Mouse (Mus musculus) limb, embryonic 14.5 days (tissue): ENCODE data around the gene Higd1a. TPM values are rescaled to one million over a fixed set of nuclear protein-coding genes. Genes with fewer than 3 reads are reported as not detected.

ENCODE experiments used
- ATAC-seq: fragments of 200-750 bp; cut with Nextera tagmentation; 2 replicates; pipeline ENCODE4 v1.8.0; 2017; ENCODE audit warnings: low read depth, moderate number of reproducible peaks, moderate TSS enrichment; ENCODE audit not compliant: low FRiP score
- DNase-seq: peaks from one replicate; pipeline ENCODE4 v3.0.0-alpha.2; 2015; ENCODE audit warnings: low spot score
- H3K27ac ChIP-seq: fragments of 300-500 bp; sonication (generic); replicated peaks from 2 replicates; pipeline ENCODE4 v1.5.1; 2014; ENCODE audit warnings: low read depth, mild to moderate bottlenecking, low read length, moderate library complexity, mixed read lengths
- H3K27me3 ChIP-seq: fragments of 300-500 bp; sonication (generic); 2 replicates; pipeline ENCODE4 v1.6.1; 2014; ENCODE audit warnings: low read length, mixed read lengths; ENCODE audit not compliant: control insufficient read depth, insufficient read depth
- H3K36me3 ChIP-seq: fragments of 300-500 bp; sonication (generic); 2 replicates; pipeline ENCODE4 v1.6.1; 2014; ENCODE audit warnings: mild to moderate bottlenecking, low read length, moderate library complexity, mixed read lengths; ENCODE audit not compliant: control insufficient read depth, insufficient read depth
- H3K4me1 ChIP-seq: fragments of 300-500 bp; sonication (generic); 2 replicates; pipeline ENCODE4 v1.6.1; 2014; ENCODE audit warnings: antibody characterized with exemption, low read length, mixed read lengths; ENCODE audit not compliant: control insufficient read depth, insufficient read depth
- H3K4me2 ChIP-seq: fragments of 300-500 bp; sonication (generic); replicated peaks from 2 replicates; pipeline ENCODE4 v1.6.1; 2014; ENCODE audit warnings: low read depth, mild to moderate bottlenecking, low read length, moderate library complexity; ENCODE audit not compliant: severe bottlenecking
- H3K4me3 ChIP-seq: fragments of 300-500 bp; sonication (generic); replicated peaks from 2 replicates; pipeline ENCODE4 v1.5.1; 2014; ENCODE audit warnings: low read length
- H3K9ac ChIP-seq: fragments of 300-500 bp; sonication (generic); 2 replicates; pipeline ENCODE4 v1.6.1; 2014; ENCODE audit warnings: mild to moderate bottlenecking, low read depth, low read length, moderate library complexity; ENCODE audit not compliant: severe bottlenecking
- H3K9me3 ChIP-seq: fragments of 300-500 bp; sonication (generic); 2 replicates; pipeline ENCODE4 v1.6.1; 2016; ENCODE audit warnings: low read length; ENCODE audit not compliant: control insufficient read depth
- POLR2A ChIP-seq: fragments of 200-500 bp; IDR thresholded peaks from 2 replicates; pipeline ENCODE4 v1.8.0; 2012; ENCODE audit warnings: inconsistent platforms, mild to moderate bottlenecking, moderate library complexity, borderline replicate concordance; ENCODE audit not compliant: insufficient read depth, insufficient read length; ENCODE audit errors: extremely low read depth
- WGBS: fragments of 180-500 bp; shearing (Covaris S2); extraction: QIAGEN DNeasy Blood & Tissue Kit; methylation state at CpG from one replicate; pipeline ENCODE4 v1.1.7; 2014; 5-methylcytosine and 5-hydroxymethylcytosine counted together
- polyA plus RNA-seq, 2 experiments: library from polyadenylated mRNA; depleted of rRNA in 1 of 2; stranded (reverse) in 1 of 2; unstranded in 1 of 2; fragments of >200 nt; fragmentation: Nextera tagmentation in 1 of 2; extraction: Ambion mirVana in 1 of 2; gene quantifications; 2 replicates each; pipeline versions ENCODE4 v1.2.1 to v1.2.3; 2012 to 2014

Gene Higd1a
- polyA plus RNA-seq, 2 experiments: 71.0 to 235 TPM

DNA sequence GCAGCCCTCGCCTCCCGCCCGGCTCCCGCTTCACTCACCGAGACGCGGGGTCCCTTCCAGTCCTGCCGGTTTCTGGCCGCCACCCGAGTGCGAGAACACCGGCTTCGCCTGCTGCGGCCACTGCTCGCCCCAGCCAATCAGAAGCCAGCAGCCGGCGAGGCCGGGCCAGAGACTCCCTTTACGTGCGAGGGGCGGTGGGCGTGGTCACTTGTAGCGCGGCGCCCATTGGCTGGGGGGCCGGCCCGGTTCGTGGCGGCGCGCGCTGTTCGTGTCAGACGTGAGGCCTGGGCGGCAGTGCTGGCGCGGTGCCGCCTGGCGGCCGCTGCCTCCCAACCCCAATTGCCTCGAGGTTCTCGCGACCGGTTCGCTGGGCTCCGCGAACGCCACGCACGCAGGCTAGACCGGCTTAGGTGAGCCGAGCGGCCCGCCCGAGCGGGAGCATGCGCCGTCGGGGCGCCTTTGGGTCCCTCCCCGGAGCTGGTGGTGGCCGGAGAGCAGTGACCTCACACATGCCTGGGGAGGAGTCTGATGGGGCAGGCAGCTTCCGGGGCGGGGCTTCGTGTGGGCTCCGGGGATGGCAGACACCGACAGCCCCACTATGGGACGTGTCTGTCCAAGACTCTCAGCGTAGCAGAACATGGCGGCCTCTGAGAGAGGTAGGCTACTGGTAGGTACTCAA lies 549 bp downstream of the Higd1a start:
- Histone ChIP-seq H3K4me1 (0 out of 2 replicates have a peak, but pooled peaks cover 3% of the 10 kb centered on the region), H3K9me3 (no peaks in the 10 kb centered on the region), H3K4me3 (peak overlapping the region; percentile 71), H3K4me2 (peak overlapping the region; percentile 86), H3K36me3 (no peaks in the 10 kb centered on the region), H3K9ac (peak overlapping the region; percentile 76), H3K27ac (peak overlapping the region; percentile 93), H3K27me3 (no peaks in the 10 kb centered on the region)
- DNase-seq: peak; percentile 96
- no peak; the same call in 1 of the 2 replicates for TF ChIP-seq POLR2A
- WGBS: under 1% methylated on average over 60 of the region's 70 CpGs
- ATAC-seq: peak; percentile 99

DNA sequence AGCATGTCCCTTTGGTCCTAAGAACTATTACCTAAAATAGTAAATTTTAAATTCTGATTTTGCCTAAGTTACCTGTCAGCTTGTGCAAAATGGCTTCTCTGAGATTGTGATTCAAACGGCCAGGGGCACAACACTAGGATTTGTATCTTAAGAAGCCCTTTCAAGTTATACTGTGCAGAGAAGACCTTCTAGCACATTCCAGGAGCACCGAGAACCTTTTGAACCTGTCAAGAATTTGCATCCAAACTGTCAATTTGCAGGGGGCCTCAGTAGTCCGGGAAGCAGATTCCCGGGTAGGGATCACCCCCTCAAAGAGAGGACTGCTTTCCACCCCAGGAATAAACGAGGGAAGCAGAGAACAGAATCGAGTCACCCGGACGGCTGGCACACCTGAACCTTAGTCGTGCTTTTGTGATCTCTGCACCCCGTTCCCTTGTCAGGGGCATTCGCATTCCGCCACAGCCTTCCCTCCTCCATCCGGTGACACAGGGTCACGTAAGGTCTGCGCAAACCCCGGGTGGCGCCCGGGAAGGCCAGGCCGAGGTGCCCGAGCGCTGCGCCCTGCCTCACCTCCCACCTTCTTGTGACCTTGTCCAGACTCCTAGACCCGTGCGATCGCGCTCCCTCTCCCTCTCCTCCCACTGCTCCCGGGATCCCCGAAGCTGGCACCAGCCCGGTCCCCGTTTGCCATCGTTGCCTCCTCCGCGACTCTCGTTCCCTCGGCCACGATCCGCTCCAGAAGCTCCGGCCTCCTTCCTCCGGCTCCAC lies 1.3 kb downstream of the Higd1a start:
- 0 out of 2 replicates have a peak, but pooled peaks cover 3% of the 10 kb centered on the region for H3K4me1 ChIP-seq
- peak overlapping the region; percentile 76 for H3K9ac ChIP-seq
- H3K36me3 ChIP-seq: peaks cover 6% of the 10 kb centered on the region; the same call in 1 of the 2 replicates
- TF ChIP-seq POLR2A: 0 out of 2 replicates have a peak, but pooled peaks have one; percentile 5
- peak overlapping the region; percentile 71 for H3K4me3 ChIP-seq
- no peaks in the 10 kb centered on the region for H3K27me3 ChIP-seq
- peak overlapping the region; percentile 86 for H3K4me2 ChIP-seq
- H3K27ac ChIP-seq: peak overlapping the region; percentile 63
- 1% methylated on average over 39 of the region's 39 CpGs for WGBS
- DNase-seq (no peak), ATAC-seq (no peak)
- H3K9me3 ChIP-seq: no peaks in the 10 kb centered on the region

DNA sequence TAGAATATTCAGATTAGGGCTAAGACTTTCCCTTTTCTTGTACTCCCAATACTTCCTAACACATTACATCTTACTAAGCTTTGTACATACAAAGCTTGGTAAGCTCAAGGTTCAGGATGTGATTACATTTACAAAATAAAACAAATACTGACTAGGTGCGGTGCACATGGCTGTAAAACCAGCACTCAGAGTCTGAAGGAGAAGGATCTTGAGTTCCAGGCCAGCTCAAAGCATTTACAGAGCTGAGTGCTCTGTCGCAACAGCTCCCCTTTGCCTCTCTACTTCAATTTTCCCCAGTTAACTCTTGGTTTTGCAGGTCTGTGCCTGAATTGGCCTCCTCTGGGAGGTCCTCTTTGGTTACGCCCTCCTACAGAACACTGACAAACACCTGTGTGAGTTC lies 3.9 kb downstream of the Higd1a start:
- Histone ChIP-seq H3K9ac (no peak overlapping the region), H3K36me3 (peaks cover 25% of the 10 kb centered on the region)

DNA sequence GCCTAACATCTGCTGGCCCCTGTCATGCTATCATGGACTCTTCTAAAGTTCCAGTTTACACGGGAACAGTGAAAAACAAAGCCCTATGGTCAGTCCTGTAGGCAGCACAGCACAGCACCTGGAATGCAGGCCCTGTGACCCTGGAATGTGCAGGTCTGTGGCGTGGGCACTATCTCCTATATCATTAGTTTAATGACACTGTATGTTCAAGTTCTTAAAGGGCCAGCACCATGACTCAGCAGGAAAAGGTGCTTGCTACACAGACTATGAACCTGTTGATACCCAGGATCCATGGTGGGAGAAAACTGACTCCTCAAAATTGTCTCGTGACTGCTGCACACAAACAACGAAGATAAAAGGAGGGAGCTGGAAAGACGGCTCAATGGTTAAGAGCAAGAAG lies 10.3 kb downstream of the Higd1a start:
- WGBS: 71% methylated on average over 5 of the region's 5 CpGs
- no peak overlapping the region for H3K27ac ChIP-seq
- no peaks in the 10 kb centered on the region for H3K27me3 ChIP-seq
- H3K36me3 ChIP-seq: peaks cover 40% of the 10 kb centered on the region
- H3K9me3 ChIP-seq: no peaks in the 10 kb centered on the region
- no peak for TF ChIP-seq POLR2A
- no peaks in the 10 kb centered on the region for H3K4me1 ChIP-seq
- H3K4me3 ChIP-seq: no peak overlapping the region
- no peak for DNase-seq
- H3K9ac ChIP-seq: no peak overlapping the region
- no peak overlapping the region for H3K4me2 ChIP-seq
- ATAC-seq: no peak

More for the DNA sequence above, 3.9 kb downstream of the Higd1a start:
- ATAC-seq (no peak), DNase-seq (no peak)
- no peak overlapping the region for H3K4me2 ChIP-seq
- H3K27me3 ChIP-seq: no peaks in the 10 kb centered on the region
- H3K27ac ChIP-seq: no peak overlapping the region
- 0 out of 2 replicates have a peak, but pooled peaks cover 3% of the 10 kb centered on the region for H3K4me1 ChIP-seq
- TF ChIP-seq POLR2A: no peak
- no peaks in the 10 kb centered on the region for H3K9me3 ChIP-seq
- no peak overlapping the region for H3K4me3 ChIP-seq
- 90% methylated on average over 3 of the region's 3 CpGs for WGBS

DNA sequence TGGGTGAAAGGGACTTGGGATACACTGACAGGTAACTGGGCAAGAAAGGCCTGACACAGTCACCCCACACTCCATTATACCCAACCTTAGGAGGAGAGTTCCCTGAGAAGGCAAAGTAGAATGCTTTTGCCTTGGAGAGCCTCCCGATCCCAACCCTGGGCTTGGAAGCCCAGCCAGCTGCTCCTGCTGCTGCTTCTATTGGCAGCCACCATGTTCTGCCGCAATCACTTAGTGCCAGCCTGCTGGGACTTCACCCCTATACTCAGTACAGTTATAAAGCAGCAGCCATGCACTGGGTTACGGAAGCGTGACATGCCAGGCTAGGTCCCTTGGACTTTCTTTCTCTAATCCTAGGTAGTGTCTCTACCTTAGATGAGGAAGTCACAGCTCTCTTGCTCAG lies 11.0 kb downstream of the Higd1a start:
- Histone ChIP-seq H3K4me2 (no peak overlapping the region), H3K9me3 (no peaks in the 10 kb centered on the region), H3K4me3 (no peak overlapping the region), H3K36me3 (peaks cover 37% of the 10 kb centered on the region), H3K4me1 (no peaks in the 10 kb centered on the region), H3K27me3 (no peaks in the 10 kb centered on the region), H3K27ac (no peak overlapping the region), H3K9ac (no peak overlapping the region)
- ATAC-seq: no peak
- DNase-seq: no peak
- no peak for TF ChIP-seq POLR2A
- WGBS: 92% methylated on average over 4 of the region's 4 CpGs
